Comparison of ENCODE assay signal across 22 mouse cellular contexts in the genomic region with DNA sequence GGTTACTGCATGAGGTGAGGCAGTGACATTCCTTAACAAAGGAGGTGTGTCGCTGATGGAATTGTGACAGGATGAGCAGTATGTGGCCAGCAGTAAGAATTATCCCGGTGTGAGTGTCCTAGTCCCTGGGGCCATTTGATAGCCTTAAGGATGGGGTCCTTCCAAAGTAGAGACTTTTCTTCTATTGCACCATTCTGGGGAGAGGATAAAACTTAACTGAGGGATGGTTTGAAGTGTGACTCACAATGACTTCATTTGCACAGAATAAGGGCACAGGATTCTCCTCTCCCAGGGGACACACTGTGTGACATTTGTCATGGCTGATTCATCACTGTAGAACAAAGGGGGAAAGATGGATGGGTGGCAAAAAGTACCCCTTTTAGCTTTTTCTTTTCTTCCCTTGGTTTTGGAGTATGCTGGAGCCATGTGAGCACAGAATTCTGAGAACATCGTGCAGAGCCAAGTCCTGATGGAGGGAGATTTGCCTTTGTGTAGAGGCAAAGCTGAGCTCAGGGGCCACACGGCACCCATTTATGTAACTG.
A peak's percentile ranks its signal among the peaks of the same experiment; 100 is the strongest.
DNase-seq lines count a peak whose midpoint lies in the region; ATAC-seq and TF ChIP-seq lines count a peak whose summit lies in the region.
"Had no signal": no experiment of that assay in that cellular context is flagged by ENCODE, and none has a peak within 500 bp of the region (broad histone marks: within the 10 kb centered on the region; RNA-seq: fewer than 3 reads in every experiment).

No protein-coding gene starts in this region.

- dilution Hi-C loops in CH12.LX (cut with MboI; ENCODE audit: extremely low pct_ligation_motif_present, extremely low pct_unique_long_range_greater_than_20kb, low sequenced_read_pairs) = no loop called here

- H3K79me2 ChIP-seq in CH12.LX (replicated peaks; ENCODE audit: control insufficient read depth, extremely low read depth, insufficient read depth, poor library complexity, severe bottlenecking) = no peaks in the 10 kb centered on the region

- no peak for TF ChIP-seq POLR2A in CH12.LX (IDR thresholded peaks at IDR 0.05; ENCODE audit: low read depth, low read length)

- H3K4me1 ChIP-seq in forebrain, embryonic 11.5 days (replicated peaks; ENCODE audit: control insufficient read depth, insufficient read depth, low read length) = 0 out of 2 replicates have a peak, but pooled peaks cover 3% of the 10 kb centered on the region
- peaks cover 9% of the 10 kb centered on the region for H3K4me1 ChIP-seq in forebrain, embryonic 16.5 days (replicated peaks; ENCODE audit: control insufficient read depth, insufficient read depth, low read length)
- peaks cover 5% of the 10 kb centered on the region; the same call in 1 of the 2 replicates for H3K4me1 ChIP-seq in midbrain, embryonic 16.5 days (ENCODE audit: control insufficient read depth, insufficient read depth, low read length)
- H3K4me1 ChIP-seq in midbrain, embryonic 11.5 days (ENCODE audit: control insufficient read depth, insufficient read depth, low read length) = 0 out of 2 replicates have a peak, but pooled peaks cover 2% of the 10 kb centered on the region
- peaks cover 10 to 27% of the 10 kb centered on the region in 2 experiments for H3K4me1 ChIP-seq in CH12.LX (ENCODE audit: control insufficient read depth in 1 of 2, insufficient read depth in 2 of 2)

- no peaks in the 10 kb centered on the region for H3K9me3 ChIP-seq in forebrain, embryonic 11.5 days (ENCODE audit: control insufficient read depth, low read length)
- no peaks in the 10 kb centered on the region for H3K9me3 ChIP-seq in forebrain, embryonic 16.5 days (ENCODE audit: control insufficient read depth, low read length)
- H3K9me3 ChIP-seq in midbrain, embryonic 16.5 days (replicated peaks; ENCODE audit: control insufficient read depth, low read length, poor library complexity, severe bottlenecking) = no peaks in the 10 kb centered on the region
- H3K9me3 ChIP-seq in midbrain, embryonic 11.5 days (ENCODE audit: control insufficient read depth, low read length) = no peaks in the 10 kb centered on the region
- H3K9me3 ChIP-seq in CH12.LX (replicated peaks; ENCODE audit: low read length) = no peaks in the 10 kb centered on the region
- H3K9me3 ChIP-seq: forebrain, embryonic 13.5 days; G1E; hindbrain, embryonic 12.5 days; hindbrain, embryonic 15.5 days had no signal

- ATAC-seq in forebrain, embryonic 11.5 days (replicated peaks; ENCODE audit: low FRiP score) = 0 out of 2 replicates have a peak, but pooled peaks have one; percentile 15
- no peak for ATAC-seq in forebrain, embryonic 16.5 days
- ATAC-seq in midbrain, embryonic 16.5 days = 0 out of 2 replicates have a peak, but pooled peaks have one; percentile 21
- ATAC-seq in midbrain, embryonic 11.5 days (ENCODE audit: low FRiP score) = no peak
- ATAC-seq: intestine, postnatal 0 days had no signal

- H3K36me3 ChIP-seq in forebrain, embryonic 11.5 days (ENCODE audit: control insufficient read depth, insufficient read depth, low read length) = no peaks in the 10 kb centered on the region
- no peaks in the 10 kb centered on the region for H3K36me3 ChIP-seq in forebrain, embryonic 16.5 days (ENCODE audit: control insufficient read depth, insufficient read depth)
- H3K36me3 ChIP-seq in midbrain, embryonic 16.5 days (ENCODE audit: control insufficient read depth, insufficient read depth, low read length) = no peaks in the 10 kb centered on the region
- H3K36me3 ChIP-seq in midbrain, embryonic 11.5 days (ENCODE audit: control insufficient read depth, insufficient read depth, low read length) = no peaks in the 10 kb centered on the region
- no peaks in the 10 kb centered on the region for H3K36me3 ChIP-seq in CH12.LX (replicated peaks in 1 of 2; ENCODE audit: control insufficient read depth in 1 of 2, insufficient read depth in 1 of 2, low read length in 1 of 2)
- H3K36me3 ChIP-seq: G1E; hindbrain, embryonic 12.5 days; hindbrain, embryonic 15.5 days had no signal

- no peak for TF ChIP-seq CTCF in CH12.LX (conservative IDR thresholded peaks at IDR 0.05 in 1 of 2, IDR thresholded peaks at IDR 0.05 in 1 of 2; ENCODE audit: low read depth in 2 of 2, low read length in 2 of 2)

- TF ChIP-seq EP300 in CH12.LX (IDR thresholded peaks at IDR 0.05; ENCODE audit: low read length) = no peak

- H3K9ac ChIP-seq in forebrain, embryonic 11.5 days (ENCODE audit: low read length) = no peak overlapping the region
- H3K9ac ChIP-seq in forebrain, embryonic 16.5 days (replicated peaks; ENCODE audit: low read depth, low read length) = no peak overlapping the region
- H3K9ac ChIP-seq in midbrain, embryonic 16.5 days (ENCODE audit: low read depth, low read length) = no peak overlapping the region
- H3K9ac ChIP-seq in midbrain, embryonic 11.5 days (ENCODE audit: low read length) = no peak overlapping the region
- H3K9ac ChIP-seq in CH12.LX (ENCODE audit: insufficient read depth, low read depth) = no peak overlapping the region
- H3K9ac ChIP-seq: forebrain, embryonic 13.5 days; hindbrain, embryonic 12.5 days; hindbrain, embryonic 15.5 days had no signal

- H3K27ac ChIP-seq in forebrain, embryonic 11.5 days (ENCODE audit: low read depth, low read length) = no peak overlapping the region
- H3K27ac ChIP-seq in forebrain, embryonic 16.5 days (ENCODE audit: low read length) = no peak overlapping the region
- H3K27ac ChIP-seq in midbrain, embryonic 16.5 days (ENCODE audit: low read length) = no peak overlapping the region
- no peak overlapping the region for H3K27ac ChIP-seq in midbrain, embryonic 11.5 days (ENCODE audit: low read depth, low read length)
- H3K27ac ChIP-seq in CH12.LX (ENCODE audit: insufficient read depth, low read depth) = no peak overlapping the region
- H3K27ac ChIP-seq: forebrain, embryonic 13.5 days; hindbrain, embryonic 12.5 days; hindbrain, embryonic 15.5 days had no signal

- 79% methylated on average over 4 of the region's 4 CpGs for WGBS in forebrain, embryonic 11.5 days
- WGBS in forebrain, embryonic 16.5 days = 63% methylated on average over 4 of the region's 4 CpGs
- WGBS in midbrain, embryonic 16.5 days = 69% methylated on average over 4 of the region's 4 CpGs
- 68% methylated on average over 4 of the region's 4 CpGs for WGBS in midbrain, embryonic 11.5 days

- TF ChIP-seq RAD21 in CH12.LX (IDR thresholded peaks at IDR 0.05; ENCODE audit: low read depth, low read length) = no peak

- no peaks in the 10 kb centered on the region for H3K27me3 ChIP-seq in forebrain, embryonic 11.5 days (ENCODE audit: control insufficient read depth, insufficient read depth, low read length)
- no peaks in the 10 kb centered on the region for H3K27me3 ChIP-seq in forebrain, embryonic 16.5 days (replicated peaks; ENCODE audit: control insufficient read depth, insufficient read depth, low read length)
- H3K27me3 ChIP-seq in midbrain, embryonic 16.5 days (ENCODE audit: control insufficient read depth, insufficient read depth, low read depth, low read length) = no peaks in the 10 kb centered on the region; the same call in 1 of the 2 replicates
- H3K27me3 ChIP-seq in midbrain, embryonic 11.5 days (ENCODE audit: control insufficient read depth, insufficient read depth, low read length) = no peaks in the 10 kb centered on the region
- H3K27me3 ChIP-seq in CH12.LX (replicated peaks) = peaks cover 2% of the 10 kb centered on the region
- H3K27me3 ChIP-seq: hindbrain, embryonic 12.5 days; hindbrain, embryonic 15.5 days had no signal

- no peak overlapping the region for H3K4me3 ChIP-seq in forebrain, embryonic 11.5 days (ENCODE audit: low read depth, low read length)
- H3K4me3 ChIP-seq in forebrain, embryonic 16.5 days (replicated peaks; ENCODE audit: low read length) = no peak overlapping the region
- no peak overlapping the region for H3K4me3 ChIP-seq in midbrain, embryonic 16.5 days (ENCODE audit: low read depth, low read length)
- no peak overlapping the region for H3K4me3 ChIP-seq in midbrain, embryonic 11.5 days (ENCODE audit: low read depth, low read length)
- no peak overlapping the region for H3K4me3 ChIP-seq in CH12.LX (replicated peaks in 1 of 3; ENCODE audit: low read depth in 2 of 3, low read length in 2 of 3, poor library complexity in 1 of 3)
- H3K4me3 ChIP-seq: forebrain, embryonic 13.5 days; hindbrain, embryonic 12.5 days; hindbrain, embryonic 15.5 days had no signal

- no peak overlapping the region for H3K4me2 ChIP-seq in forebrain, embryonic 11.5 days (ENCODE audit: low read depth, low read length, severe bottlenecking)
- no peak overlapping the region for H3K4me2 ChIP-seq in forebrain, embryonic 16.5 days (ENCODE audit: low read length)
- no peak overlapping the region for H3K4me2 ChIP-seq in midbrain, embryonic 16.5 days (ENCODE audit: low read length)
- H3K4me2 ChIP-seq in midbrain, embryonic 11.5 days = no peak overlapping the region
- no peak overlapping the region for H3K4me2 ChIP-seq in CH12.LX (ENCODE audit: insufficient read depth, low read depth, poor library complexity, severe bottlenecking)
- H3K4me2 ChIP-seq: forebrain, embryonic 13.5 days; heart, embryonic 11.5 days; hindbrain, embryonic 12.5 days; hindbrain, embryonic 15.5 days had no signal

- no peak for DNase-seq in forebrain, embryonic 11.5 days (ENCODE audit: low spot score)
- DNase-seq in midbrain, embryonic 11.5 days (ENCODE audit: low spot score, missing footprints) = no peak
- peak; percentile 48 for DNase-seq in 3134 (ENCODE audit: extremely low read depth, insufficient read length, low spot score)
- peak; percentile 18 for DNase-seq in CH12.LX (ENCODE audit: extremely low read depth)
- DNase-seq in right cerebral cortex, postnatal 4 days = no peak
- no peak for DNase-seq in layer of hippocampus, adult 9-10 months (ENCODE audit: low spot score)
- DNase-seq: adrenal gland, adult 2 months; adrenal gland, postnatal 14 days; cerebellum, adult 18-20 months; cerebellum, adult 9-10 months; cerebellum, postnatal 14 days; gastrocnemius, postnatal 10 days; gastrocnemius, postnatal 36 days; heart, adult 11 months had no signal

- in situ Hi-C loops in CH12.LX (cut with MboI; ENCODE audit: low pct_ligation_motif_present, low pct_unique_long_range_greater_than_20kb, low sequenced_read_pairs) = no loop called here

TF ChIP-seq in CH12.LX, 34 proteins besides CTCF, POLR2A, EP300 and RAD21 (continues in another document):
- TF ChIP-seq NELFE (IDR thresholded peaks at IDR 0.05; ENCODE audit: low read depth, low read length) (no peak), E2F4 (IDR thresholded peaks at IDR 0.05; ENCODE audit: insufficient replicate concordance, low read depth, low read length) (no peak), ETS1 (conservative IDR thresholded peaks at IDR 0.05; ENCODE audit: low read depth, low read length) (no peak), KAT2A (IDR thresholded peaks at IDR 0.05; ENCODE audit: insufficient replicate concordance, low read length) (no peak), MAX (IDR thresholded peaks at IDR 0.05; ENCODE audit: low read length) (no peak), ZMIZ1 (IDR thresholded peaks at IDR 0.05; ENCODE audit: low read depth, low read length) (no peak), ZC3H11A (IDR thresholded peaks at IDR 0.05; ENCODE audit: low read depth, low read length) (no peak), NRF1 (IDR thresholded peaks at IDR 0.05; ENCODE audit: low read depth, low read length) (no peak), USF2 (conservative IDR thresholded peaks at IDR 0.05; ENCODE audit: low read depth, low read length) (no peak), MYC (IDR thresholded peaks at IDR 0.05; ENCODE audit: low read depth, low read length) (no peak)

Comparison
In these comparisons a context has a peak if more than half of its experiments do, and no peak if none do; other contexts are left out.
1. ATAC-seq: peak in forebrain, embryonic 11.5 days (single experiment) and midbrain, embryonic 16.5 days (single experiment); none in forebrain, embryonic 16.5 days (single experiment) and midbrain, embryonic 11.5 days (single experiment).
2. DNase-seq: peak in 3134 (single experiment) and CH12.LX (single experiment); none in forebrain, embryonic 11.5 days (single experiment), midbrain, embryonic 11.5 days (single experiment), right cerebral cortex, postnatal 4 days (single experiment) and layer of hippocampus, adult 9-10 months (single experiment).